Mouse (Mus musculus) stomach, embryonic 16.5 days (tissue): ENCODE data around the gene Pnpla2. TPM values are rescaled to one million over a fixed set of nuclear protein-coding genes. Genes with fewer than 3 reads are reported as not detected.
A peak's percentile ranks its signal among the peaks of the same experiment; 100 is the strongest.

Experiments
- ATAC-seq: fragments of 200-750 bp; cut with Nextera tagmentation; 2 replicates; pipeline ENCODE4 v1.8.0; 2017; ENCODE audit warnings: moderate number of reproducible peaks, moderate TSS enrichment; ENCODE audit not compliant: insufficient read depth, low FRiP score
- H3K27ac ChIP-seq: fragments of 300-500 bp; sonication (generic); 2 replicates; pipeline ENCODE4 v1.5.1; 2014; ENCODE audit warnings: low read length
- H3K27me3 ChIP-seq: fragments of 300-500 bp; sonication (generic); 2 replicates; pipeline ENCODE4 v1.6.1; 2014; ENCODE audit warnings: low read length, control low read depth, mixed read lengths; ENCODE audit not compliant: control insufficient read depth, insufficient read depth
- H3K36me3 ChIP-seq: fragments of 300-500 bp; sonication (generic); 2 replicates; pipeline ENCODE4 v1.6.1; 2014; ENCODE audit warnings: low read length; ENCODE audit not compliant: control insufficient read depth, insufficient read depth
- H3K4me1 ChIP-seq: fragments of 300-500 bp; sonication (generic); 2 replicates; pipeline ENCODE4 v1.6.1; 2014; ENCODE audit warnings: low read length, control low read depth, mixed read lengths; ENCODE audit not compliant: control insufficient read depth, insufficient read depth
- H3K4me2 ChIP-seq: fragments of 300-500 bp; sonication (generic); 2 replicates; pipeline ENCODE4 v1.6.1; 2014; ENCODE audit warnings: low read depth, low read length, mixed read lengths
- H3K4me3 ChIP-seq: fragments of 300-500 bp; sonication (generic); replicated peaks from 2 replicates; pipeline ENCODE4 v1.5.1; 2014; ENCODE audit warnings: mild to moderate bottlenecking, low read length
- H3K9ac ChIP-seq: fragments of 300-500 bp; sonication (generic); 2 replicates; pipeline ENCODE4 v1.6.1; 2014; ENCODE audit warnings: low read length
- H3K9me3 ChIP-seq: fragments of 300-500 bp; sonication (generic); replicated peaks from 2 replicates; pipeline ENCODE4 v1.6.1; 2016; ENCODE audit warnings: low read length, control low read depth; ENCODE audit not compliant: control insufficient read depth
- WGBS: fragments of 180-500 bp; shearing (Covaris S2); extraction: QIAGEN DNeasy Blood & Tissue Kit; methylation state at CpG from one replicate; pipeline ENCODE4 v1.1.7; 2014; 5-methylcytosine and 5-hydroxymethylcytosine counted together
- polyA plus RNA-seq: library from polyadenylated mRNA; unstranded; fragments of >200 nt; fragmentation: Nextera tagmentation; extraction: Ambion mirVana; gene quantifications from 2 replicates; pipeline ENCODE4 v1.2.1, GENCODE M21; 2015

The Pnpla2 gene
- polyA plus RNA-seq, 1 experiment from 2014 or later, result 34.0 TPM

GRCm38 (mm10) chr7:141481498-141482401, 26.8 kb downstream of the Pnpla2 start:
- peak; percentile 12; the same call in 1 of the 2 replicates for ATAC-seq
- Histone ChIP-seq H3K4me1 (peaks cover 42% of the 10 kb centered on the region), H3K27me3 (0 out of 2 replicates have a peak, but pooled peaks cover 8% of the 10 kb centered on the region), H3K9me3 (no peaks in the 10 kb centered on the region), H3K27ac (no peak overlapping the region), H3K9ac (peak overlapping the region; percentile 64), H3K4me2 (peak overlapping the region; percentile 88), H3K36me3 (no peaks in the 10 kb centered on the region), H3K4me3 (peak overlapping the region; percentile 49)
- under 1% methylated on average over 81 of the region's 81 CpGs for WGBS

GRCm38 (mm10) chr7:141482531-141483024, 27.6 kb downstream of the Pnpla2 start:
- Histone ChIP-seq H3K27me3 (0 out of 2 replicates have a peak, but pooled peaks cover 8% of the 10 kb centered on the region), H3K4me2 (peak overlapping the region; percentile 88), H3K9ac (peak overlapping the region; percentile 64), H3K27ac (no peak overlapping the region), H3K4me3 (peak overlapping the region; percentile 49), H3K4me1 (peaks cover 33% of the 10 kb centered on the region), H3K9me3 (no peaks in the 10 kb centered on the region), H3K36me3 (no peaks in the 10 kb centered on the region)
- ATAC-seq, result no peak
- 19% methylated on average over 11 of the region's 11 CpGs for WGBS

GRCm38 (mm10) chr7:141483114-141483653, 28.2 kb downstream of the Pnpla2 start:
- Histone ChIP-seq H3K4me2 (no peak overlapping the region), H3K4me3 (no peak overlapping the region), H3K4me1 (peaks cover 27% of the 10 kb centered on the region), H3K27me3 (0 out of 2 replicates have a peak, but pooled peaks cover 8% of the 10 kb centered on the region), H3K9ac (no peak overlapping the region), H3K36me3 (no peaks in the 10 kb centered on the region), H3K9me3 (no peaks in the 10 kb centered on the region), H3K27ac (no peak overlapping the region)
- no peak for ATAC-seq
- 78% methylated on average over 6 of the region's 6 CpGs for WGBS

GRCm38 (mm10) chr7:141484186-141485120, 29.5 kb downstream of the Pnpla2 start:
- H3K4me2 ChIP-seq, result no peak overlapping the region
- H3K27ac ChIP-seq, result no peak overlapping the region
- H3K4me3 ChIP-seq, result no peak overlapping the region
- peaks cover 24% of the 10 kb centered on the region for H3K4me1 ChIP-seq
- no peaks in the 10 kb centered on the region for H3K36me3 ChIP-seq
- no peaks in the 10 kb centered on the region for H3K9me3 ChIP-seq
- ATAC-seq, result no peak
- H3K9ac ChIP-seq, result no peak overlapping the region
- 67% methylated on average over 5 of the region's 5 CpGs for WGBS
- 0 out of 2 replicates have a peak, but pooled peaks cover 8% of the 10 kb centered on the region for H3K27me3 ChIP-seq

GRCm38 (mm10) chr7:141485186-141485585, 30.2 kb downstream of the Pnpla2 start:
- H3K36me3 ChIP-seq, result 0 out of 2 replicates have a peak, but pooled peaks cover 2% of the 10 kb centered on the region
- H3K9me3 ChIP-seq, result no peaks in the 10 kb centered on the region
- no peak overlapping the region for H3K4me3 ChIP-seq
- H3K27ac ChIP-seq, result no peak overlapping the region
- no peak overlapping the region for H3K4me2 ChIP-seq
- 0 out of 2 replicates have a peak, but pooled peaks cover 8% of the 10 kb centered on the region for H3K27me3 ChIP-seq
- 66% methylated on average over 2 of the region's 2 CpGs for WGBS
- H3K9ac ChIP-seq, result no peak overlapping the region
- H3K4me1 ChIP-seq, result peaks cover 24% of the 10 kb centered on the region
- no peak for ATAC-seq

DNA sequence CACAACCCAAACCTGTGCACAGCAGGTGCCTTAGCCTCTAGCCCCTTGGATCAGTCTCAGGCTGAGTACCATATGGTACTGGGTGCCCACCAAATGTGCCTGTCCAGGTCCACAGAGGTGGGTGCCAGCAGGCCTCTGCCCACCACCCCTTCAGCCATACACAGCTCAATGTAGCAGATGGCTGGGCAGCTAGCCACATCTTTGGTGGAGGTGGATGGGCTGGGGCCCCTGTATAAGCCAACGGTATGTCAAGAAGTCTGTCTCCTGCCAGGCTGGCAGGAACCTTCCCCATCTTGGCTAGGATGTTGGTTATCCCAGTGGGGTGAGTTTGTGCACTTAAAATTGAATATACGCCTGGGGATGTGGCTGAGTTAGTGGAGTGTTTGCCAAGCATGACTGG, 30.6 kb downstream of the Pnpla2 start:
- Histone ChIP-seq H3K4me2 (no peak overlapping the region), H3K4me3 (no peak overlapping the region), H3K27me3 (0 out of 2 replicates have a peak, but pooled peaks cover 8% of the 10 kb centered on the region), H3K27ac (no peak overlapping the region), H3K4me1 (peaks cover 24% of the 10 kb centered on the region), H3K9me3 (no peaks in the 10 kb centered on the region), H3K9ac (no peak overlapping the region), H3K36me3 (0 out of 2 replicates have a peak, but pooled peaks cover 3% of the 10 kb centered on the region)
- no peak for ATAC-seq
- 78% methylated on average over 2 of the region's 2 CpGs for WGBS

DNA sequence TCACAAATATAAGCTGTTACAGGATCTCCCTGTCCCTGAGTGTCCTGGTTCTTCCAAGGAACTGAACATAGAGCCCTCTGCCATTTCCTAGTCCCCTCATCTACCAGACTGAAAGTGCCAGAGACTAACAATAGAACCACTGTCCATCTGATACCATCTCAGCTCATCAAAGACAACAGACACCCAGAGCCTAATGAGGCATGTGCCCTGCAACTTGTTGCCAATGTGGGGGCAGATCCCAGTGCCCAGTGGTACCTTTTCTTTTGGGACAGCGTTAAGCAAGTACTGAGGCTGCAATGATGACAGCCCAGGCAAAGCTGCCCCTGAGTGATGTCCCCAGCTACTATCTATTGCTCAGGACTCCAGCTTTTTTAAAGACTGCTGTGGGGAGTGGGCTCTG, 31.2 kb downstream of the Pnpla2 start:
- no peak overlapping the region for H3K9ac ChIP-seq
- H3K4me1 ChIP-seq, result peaks cover 19% of the 10 kb centered on the region
- no peak for ATAC-seq
- H3K27me3 ChIP-seq, result 0 out of 2 replicates have a peak, but pooled peaks cover 8% of the 10 kb centered on the region
- no peak overlapping the region for H3K27ac ChIP-seq
- no peak overlapping the region for H3K4me2 ChIP-seq
- no peaks in the 10 kb centered on the region for H3K9me3 ChIP-seq
- H3K36me3 ChIP-seq, result 0 out of 2 replicates have a peak, but pooled peaks cover 3% of the 10 kb centered on the region
- WGBS, result 97% methylated on average over 1 of the region's 1 CpGs
- H3K4me3 ChIP-seq, result no peak overlapping the region

DNA sequence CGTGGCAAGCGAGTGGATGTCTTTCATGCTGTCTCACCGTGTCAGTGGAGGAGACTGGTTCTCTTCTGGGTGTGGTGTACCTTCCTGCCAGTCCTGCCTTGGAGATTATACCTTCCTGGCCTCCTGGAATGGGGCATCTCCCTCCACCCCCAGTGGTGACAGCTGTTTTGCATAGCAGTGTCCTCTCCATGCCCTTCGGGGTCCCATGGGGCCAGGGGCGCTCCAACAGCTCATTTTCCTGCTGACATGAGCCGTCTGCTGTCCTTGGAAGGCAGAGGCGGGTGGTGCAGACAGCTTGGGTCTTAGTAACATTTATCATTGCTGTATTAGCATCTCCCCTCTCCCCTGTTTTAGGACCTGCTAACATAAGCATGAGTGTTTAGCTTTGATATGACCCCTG, 32.1 kb downstream of the Pnpla2 start:
- Histone ChIP-seq H3K9ac (no peak overlapping the region), H3K9me3 (no peaks in the 10 kb centered on the region), H3K4me3 (no peak overlapping the region), H3K4me1 (peaks cover 12% of the 10 kb centered on the region), H3K4me2 (no peak overlapping the region), H3K36me3 (0 out of 2 replicates have a peak, but pooled peaks cover 3% of the 10 kb centered on the region), H3K27ac (no peak overlapping the region), H3K27me3 (0 out of 2 replicates have a peak, but pooled peaks cover 3% of the 10 kb centered on the region)
- WGBS, result 73% methylated on average over 7 of the region's 7 CpGs
- no peak for ATAC-seq
